Mouse (Mus musculus) stomach, adult 2 months (tissue): ENCODE measurements around the gene Akap14. TPM values are rescaled to one million over a fixed set of nuclear protein-coding genes. Genes with fewer than 3 reads are reported as not detected.

Experiments
- polyA plus RNA-seq: library from polyadenylated mRNA; depleted of rRNA; stranded (reverse); fragments of >200 nt; gene quantifications from 2 replicates; pipeline ENCODE4 v1.2.3, GENCODE M21; 2012; rRNA removed

The Akap14 gene
- not detected in 2 replicates for polyA plus RNA-seq

GRCm38 (mm10) chrX:37168742-37169141, at the start of gene Akap14:
Gene Akap14, minus strand, starts transcription at chrX:37168842.

DNA sequence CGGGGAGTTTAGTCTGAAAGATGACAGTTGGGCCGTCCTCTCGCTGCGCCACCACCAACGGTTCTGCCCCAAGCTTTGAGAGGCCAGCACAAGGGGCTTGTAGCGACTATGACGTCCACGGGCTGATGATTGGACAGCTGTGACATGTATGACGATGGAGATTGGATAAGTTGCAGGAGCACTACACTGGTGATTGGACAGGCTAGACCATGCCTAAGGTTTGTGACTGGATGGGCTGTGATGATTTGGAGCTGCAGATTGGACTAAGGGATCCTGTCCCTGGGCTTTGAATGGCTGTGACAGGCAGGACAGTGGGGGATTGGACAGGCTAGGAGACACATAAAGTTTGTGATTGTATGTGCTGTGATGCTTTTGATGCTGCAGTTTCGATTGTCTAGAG, 42.3 kb upstream of the Akap14 start, which contains the start of gene Gm9:
Gene Gm9, minus strand, starts transcription at position 101 of the 400 bp plus-strand sequence.

DNA sequence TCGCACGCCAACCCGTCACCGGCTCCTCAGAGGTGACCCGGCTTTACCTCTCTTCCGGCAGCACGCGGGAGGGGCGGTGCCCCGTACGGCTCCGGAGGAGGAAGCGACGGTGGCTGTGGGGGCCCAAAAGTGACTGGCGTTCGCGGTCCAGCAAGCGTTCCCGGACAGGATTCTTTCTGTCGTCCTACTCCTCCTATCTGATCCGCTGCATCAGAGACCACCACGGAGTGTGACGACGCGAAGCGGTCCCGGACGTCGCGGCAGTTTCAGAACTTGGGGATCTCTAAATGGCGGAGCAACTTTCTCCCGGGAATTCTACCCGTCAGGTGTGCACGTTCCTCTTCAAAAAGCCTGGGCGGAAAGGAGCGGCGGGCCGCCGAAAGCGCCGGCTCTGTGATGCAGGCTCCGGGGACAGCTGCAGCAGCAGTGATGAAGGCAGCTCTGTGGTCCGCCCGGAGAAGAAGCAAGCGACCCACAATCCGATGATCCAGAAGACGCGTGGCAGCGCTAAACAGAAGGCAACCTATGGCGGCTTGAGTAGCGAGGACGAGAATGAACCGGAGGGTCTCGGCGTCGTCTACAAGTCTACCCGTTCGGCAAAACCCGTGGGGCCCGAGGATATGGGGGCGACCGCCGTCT, 22.6 kb upstream of the Akap14 start, which contains the start of the genes Ndufa1 and Rnf113a1:
Gene Ndufa1, minus strand, starts transcription at position 59 of the 639 bp plus-strand sequence.
Gene Rnf113a1, plus strand, starts transcription at position 141 of the 639 bp plus-strand sequence.

GRCm38 (mm10) chrX:37126671-37127358, 41.8 kb downstream of the Akap14 start, which contains the start of gene Nkap:
Gene Nkap, plus strand, starts transcription at chrX:37126795.

DNA sequence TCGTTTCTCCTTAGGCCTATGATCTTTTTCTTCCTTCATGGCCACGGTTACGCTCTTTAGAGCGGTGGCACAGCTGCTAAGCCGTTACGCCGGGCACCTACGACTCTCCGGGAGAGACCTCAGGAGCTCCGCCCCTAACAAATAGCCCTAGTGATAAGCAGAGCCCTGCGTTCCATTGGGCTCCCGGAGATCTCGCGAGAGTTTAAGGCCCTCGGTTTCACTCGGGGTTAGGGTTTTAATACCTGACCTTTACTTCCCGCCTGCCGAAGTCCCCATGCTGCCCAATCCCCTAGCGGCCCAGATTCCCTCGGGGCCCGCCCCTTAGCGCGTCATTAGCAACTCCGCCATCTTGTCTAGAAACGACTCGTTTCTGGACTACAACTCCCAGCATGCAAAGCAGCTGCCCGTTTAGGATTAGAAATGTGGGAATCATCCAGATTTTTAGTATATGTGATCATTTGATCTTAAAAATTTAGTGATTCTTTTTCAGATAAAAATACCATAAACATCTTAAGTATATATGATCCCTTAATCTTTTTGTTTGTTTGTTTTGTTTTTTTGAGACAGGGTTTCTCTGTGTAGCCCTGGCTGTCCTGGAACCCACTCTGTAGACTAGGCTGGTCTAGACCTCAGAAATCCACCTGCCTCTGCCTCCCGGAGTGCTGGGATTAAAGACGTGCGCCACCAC, 58.3 kb downstream of the Akap14 start, which contains the start of gene Upf3b:
Gene Upf3b, minus strand, starts transcription at position 130 of the 688 bp plus-strand sequence.

Other genes with a start within 250 kb of the Akap14 start
- 2.6 and 3.4 TPM in 2 replicates for gene Sept6, start 177.0 kb downstream of the Akap14 start, polyA plus RNA-seq
- gene Sowahd, start 120.0 kb downstream of the Akap14 start, polyA plus RNA-seq: 0.19 and 0.40 TPM in 2 replicates
- gene Rpl39, start 83.4 kb downstream of the Akap14 start, polyA plus RNA-seq: 2.9 and 5.2 TPM in 2 replicates
- 0.08 and 0.23 TPM in 2 replicates for gene Upf3b, start 58.5 kb downstream of the Akap14 start, polyA plus RNA-seq
- 0.38 and 0.83 TPM in 2 replicates for gene Nkap, start 42.0 kb downstream of the Akap14 start, polyA plus RNA-seq
- 46.5 and 66.5 TPM in 2 replicates for gene Ndufa1, start 22.3 kb upstream of the Akap14 start, polyA plus RNA-seq
- 0.28 and 0.75 TPM in 2 replicates for gene Rnf113a1, start 22.4 kb upstream of the Akap14 start, polyA plus RNA-seq
- not detected in 2 replicates for gene Gm9, start 42.2 kb upstream of the Akap14 start, polyA plus RNA-seq
- gene Rhox1, start 53.4 kb upstream of the Akap14 start, polyA plus RNA-seq: not detected in 2 replicates
- not detected in 2 replicates for gene Rhox2a, start 76.1 kb upstream of the Akap14 start, polyA plus RNA-seq
- not detected in 2 replicates for gene Rhox3a, start 81.1 kb upstream of the Akap14 start, polyA plus RNA-seq
- gene Rhox4a, start 96.5 kb upstream of the Akap14 start, polyA plus RNA-seq: not detected in 2 replicates
- gene Rhox3a2, start 211.2 kb upstream of the Akap14 start, polyA plus RNA-seq: not detected in 2 replicates
- gene Rhox4a2, start 222.0 kb upstream of the Akap14 start, polyA plus RNA-seq: not detected in 2 replicates
- gene Rhox2b, start 243.2 kb upstream of the Akap14 start, polyA plus RNA-seq: not detected in 2 replicates